Mouse (Mus musculus) heart, adult 2 months (tissue): ENCODE results near the gene Ston1.

ENCODE experiments used
- CTCF ChIP-seq: fragments of 200-600 bp; IDR thresholded peaks from 2 replicates; pipeline ENCODE4 v1.8.1; 2022; ENCODE audit warnings: antibody characterized with exemption, mild to moderate bottlenecking, moderate library complexity
- POLR2A ChIP-seq: fragments of 200-500 bp; IDR thresholded peaks from 2 replicates; pipeline ENCODE4 v1.6.1; 2011; ENCODE audit warnings: mild to moderate bottlenecking, low read depth, low read length, control low read depth; ENCODE audit not compliant: insufficient read depth

DNA sequence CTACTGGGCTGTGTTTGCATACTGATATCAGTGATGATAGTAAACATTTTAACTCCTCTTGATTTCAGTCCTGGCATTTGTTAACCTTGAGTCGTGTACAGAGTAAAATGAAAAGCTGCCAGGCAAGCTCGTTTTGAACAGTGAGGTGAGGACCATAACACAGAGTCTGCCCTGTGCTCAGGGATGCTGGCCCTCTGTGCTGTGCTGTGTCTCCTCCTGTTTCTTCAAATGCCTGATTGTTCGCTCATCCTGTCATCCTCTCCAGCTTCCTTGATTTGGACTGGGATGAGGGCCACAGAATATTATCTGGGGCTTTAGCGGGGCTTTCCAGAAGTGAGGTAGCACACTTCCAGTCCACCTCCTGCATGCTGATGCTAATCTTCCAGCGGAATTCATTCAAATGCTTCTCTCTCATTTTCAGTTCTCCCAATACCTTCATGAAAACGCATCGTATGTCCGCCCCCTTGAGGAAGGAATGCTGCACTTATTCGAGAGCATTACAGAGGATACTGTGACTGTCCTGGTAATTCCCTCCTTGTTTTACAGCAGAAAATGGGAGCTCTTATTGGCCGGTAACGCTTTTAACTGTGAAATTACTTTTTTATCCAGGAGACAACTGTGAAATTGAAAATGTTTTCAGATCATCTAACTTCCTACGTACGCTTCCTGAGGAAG lies 39.2 kb upstream of the Ston1 start:
- TF ChIP-seq CTCF: peak; percentile 79
- TF ChIP-seq POLR2A: no peak
